Mouse (Mus musculus): ENCODE results near the gene Lim2. TPM values are rescaled to one million over a fixed set of nuclear protein-coding genes. Genes with fewer than 3 reads are reported as not detected.
"Not testable (repeated sequence)": the region's sequence is repeated elsewhere in the genome, so short reads cannot be mapped to it uniquely, and the experiment has no call there.

Gene Lim2
- polyA plus RNA-seq (2015; fragmentation: Nextera tagmentation; extraction: Ambion mirVana), result not detected in 2 replicates

GRCm38 (mm10) chr7:43427406-43427805 is at the start of gene Lim2:
Lim2 (plus strand) TSS chr7:43427670.
- Histone ChIP-seq H3K36me3 (no peaks in the 10 kb centered on the region), H3K27ac (replicated peaks) (no peak within 1 kb of the TSS), H3K27me3 (no peaks in the 10 kb centered on the region), H3K9ac (replicated peaks) (no peak within 1 kb of the TSS), H3K9me3 (no peaks in the 10 kb centered on the region), H3K4me2 (replicated peaks) (no peak within 1 kb of the TSS), H3K4me3 (no peak within 1 kb of the TSS), H3K4me1 (no peaks in the 10 kb centered on the region)
- WGBS, result 89% methylated on average over 8 of the region's 8 CpGs
- ATAC-seq (replicated peaks), result no peak

DNA sequence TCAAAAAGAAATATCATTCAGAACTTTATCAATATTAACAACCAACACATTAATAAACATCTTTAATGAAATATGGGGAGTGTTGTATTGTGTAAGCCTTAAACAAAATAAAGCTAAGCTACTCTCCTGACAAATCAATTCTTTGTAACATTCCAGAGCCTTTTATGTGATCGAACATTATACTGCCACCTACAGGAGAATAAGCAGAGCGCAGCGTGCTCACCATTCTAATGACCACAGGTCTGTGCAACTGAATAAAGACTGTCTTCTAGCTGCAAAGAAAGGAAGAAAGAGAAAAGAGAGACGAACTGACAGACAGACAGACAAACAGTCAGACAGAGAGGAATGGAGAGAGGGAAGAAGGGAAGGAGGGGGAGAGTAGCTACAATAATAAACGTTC is 49.2 kb upstream of the Lim2 start:
- no peak overlapping the region for H3K4me3 ChIP-seq
- no peaks in the 10 kb centered on the region for H3K36me3 ChIP-seq
- no peaks in the 10 kb centered on the region for H3K4me1 ChIP-seq
- ATAC-seq (replicated peaks), result 0 out of 2 replicates have a peak, but pooled peaks have one; percentile 26
- 14% methylated on average over 5 of the region's 5 CpGs for WGBS
- no peaks in the 10 kb centered on the region for H3K27me3 ChIP-seq
- no peak overlapping the region for H3K9ac ChIP-seq (replicated peaks)
- H3K27ac ChIP-seq (replicated peaks), result no peak overlapping the region
- H3K9me3 ChIP-seq, result no peaks in the 10 kb centered on the region
- no peak overlapping the region for H3K4me2 ChIP-seq (replicated peaks)

DNA sequence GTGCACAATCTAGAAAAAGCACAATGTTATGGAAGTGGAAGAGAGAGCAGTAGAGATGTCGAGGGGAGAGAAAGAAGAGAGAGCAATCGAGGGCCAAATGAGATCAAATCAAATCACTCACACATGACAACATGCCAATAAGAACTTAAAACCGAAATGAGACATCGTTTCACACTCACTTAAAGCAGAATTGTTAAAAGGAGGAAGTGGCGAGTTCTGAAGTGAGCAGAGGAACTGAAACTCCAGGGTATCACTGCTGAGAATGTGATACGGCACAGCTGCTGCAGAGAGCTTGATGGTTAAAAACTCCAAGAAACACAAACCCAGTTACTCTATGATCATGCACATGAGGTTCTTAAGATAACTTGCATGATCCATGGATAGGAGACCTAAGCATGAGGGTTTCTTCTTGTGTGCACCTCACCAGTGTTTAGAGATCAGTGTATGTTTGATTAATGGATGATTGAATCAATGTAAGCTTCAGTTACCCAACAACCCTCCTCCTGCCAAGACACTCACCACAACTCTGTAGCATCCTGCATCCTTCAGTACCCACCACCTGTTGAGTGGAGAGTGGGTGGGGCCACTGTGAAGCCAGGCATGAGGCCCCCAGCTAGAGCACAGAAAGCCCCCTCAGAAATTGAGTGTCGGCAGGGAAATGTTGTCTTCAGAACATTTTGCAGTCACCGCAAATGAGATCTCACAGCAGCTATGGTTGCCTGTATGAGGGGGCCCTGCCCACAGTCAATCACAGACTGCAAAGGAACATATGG is 34.9 kb upstream of the Lim2 start:
- Histone ChIP-seq H3K27me3 (no peaks in the 10 kb centered on the region), H3K9me3 (no peaks in the 10 kb centered on the region), H3K4me1 (no peaks in the 10 kb centered on the region), H3K4me3 (no peak overlapping the region), H3K27ac (replicated peaks) (no peak overlapping the region), H3K4me2 (replicated peaks) (no peak overlapping the region), H3K9ac (replicated peaks) (no peak overlapping the region), H3K36me3 (no peaks in the 10 kb centered on the region)
- no peak for ATAC-seq (replicated peaks)
- WGBS, result 86% methylated on average over 8 of the region's 8 CpGs

DNA sequence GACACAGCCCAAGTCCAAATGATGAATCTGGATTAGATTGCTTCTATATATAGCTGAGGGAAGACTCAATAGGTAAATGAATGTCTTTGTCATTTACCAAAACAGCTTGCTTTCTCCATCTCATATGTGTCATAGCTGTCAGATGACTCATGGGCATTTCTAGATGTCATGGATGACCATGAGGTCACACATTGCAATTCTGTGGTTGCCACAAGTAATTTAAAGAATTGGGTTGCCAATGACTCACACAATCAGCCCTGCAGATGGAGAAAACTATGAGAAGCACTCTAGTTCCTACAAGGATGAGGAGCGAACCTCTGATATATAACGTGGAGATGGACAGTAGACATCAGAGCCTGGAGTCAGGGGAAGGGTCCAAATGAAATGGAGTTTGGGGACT is 28.0 kb upstream of the Lim2 start:
- no peaks in the 10 kb centered on the region for H3K36me3 ChIP-seq
- H3K9ac ChIP-seq (replicated peaks), result no peak overlapping the region
- no peak for ATAC-seq (replicated peaks)
- no peaks in the 10 kb centered on the region for H3K4me1 ChIP-seq
- H3K27ac ChIP-seq (replicated peaks), result no peak overlapping the region
- no peak overlapping the region for H3K4me2 ChIP-seq (replicated peaks)
- no peak overlapping the region for H3K4me3 ChIP-seq
- WGBS, result 90% methylated on average over 2 of the region's 2 CpGs
- H3K27me3 ChIP-seq, result no peaks in the 10 kb centered on the region
- H3K9me3 ChIP-seq, result no peaks in the 10 kb centered on the region

DNA sequence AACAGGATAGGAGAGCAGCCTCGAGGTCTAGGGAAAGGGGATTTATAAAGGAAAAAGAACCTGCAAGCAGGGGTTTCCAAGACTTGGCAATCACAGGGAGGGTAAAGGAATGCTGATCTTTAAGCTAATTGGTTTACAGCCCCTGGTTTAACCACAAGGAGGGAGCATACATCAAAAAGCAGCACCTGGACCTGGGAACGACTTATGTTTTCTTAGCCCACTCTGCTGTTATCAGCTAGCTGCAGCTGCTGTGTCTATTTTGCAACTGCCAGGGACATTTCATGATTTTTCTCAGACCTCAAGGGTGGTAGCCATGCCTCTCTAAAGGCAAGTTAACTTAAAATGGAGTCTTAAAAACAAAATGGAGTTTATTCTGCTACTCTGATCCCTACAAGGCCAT is 24.8 kb upstream of the Lim2 start:
- Histone ChIP-seq H3K9ac (replicated peaks) (no peak overlapping the region), H3K27me3 (no peaks in the 10 kb centered on the region), H3K4me1 (no peaks in the 10 kb centered on the region), H3K36me3 (no peaks in the 10 kb centered on the region), H3K27ac (replicated peaks) (no peak overlapping the region), H3K9me3 (no peaks in the 10 kb centered on the region), H3K4me2 (replicated peaks) (no peak overlapping the region), H3K4me3 (no peak overlapping the region)
- ATAC-seq (replicated peaks), result no peak
- WGBS, result 53% methylated on average over 2 of the region's 2 CpGs

DNA sequence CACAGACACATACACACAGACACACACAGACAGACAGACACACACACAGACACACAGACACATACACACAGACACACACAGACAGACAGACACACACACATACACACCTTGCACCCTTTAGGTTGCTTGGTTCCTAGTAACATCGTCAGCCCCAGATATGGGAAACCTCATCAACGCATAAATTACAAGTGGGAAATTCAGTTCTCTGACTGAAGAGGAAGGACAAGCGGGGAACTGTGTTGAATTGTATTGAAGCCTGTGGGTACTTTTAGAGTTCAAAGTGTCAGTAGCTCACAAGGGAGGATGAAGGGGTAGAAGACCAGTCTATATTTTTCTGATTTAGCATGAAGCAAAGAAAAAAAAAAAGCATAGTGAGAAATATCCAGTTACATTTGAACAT is 19.9 kb upstream of the Lim2 start:
- 89% methylated on average over 3 of the region's 3 CpGs for WGBS
- no peaks in the 10 kb centered on the region for H3K9me3 ChIP-seq
- H3K4me1 ChIP-seq, result no peaks in the 10 kb centered on the region
- no peak for ATAC-seq (replicated peaks)
- H3K9ac ChIP-seq (replicated peaks), result no peak overlapping the region
- H3K27ac ChIP-seq (replicated peaks), result no peak overlapping the region
- H3K4me2 ChIP-seq (replicated peaks), result no peak overlapping the region
- no peak overlapping the region for H3K4me3 ChIP-seq
- H3K27me3 ChIP-seq, result no peaks in the 10 kb centered on the region
- no peaks in the 10 kb centered on the region for H3K36me3 ChIP-seq

DNA sequence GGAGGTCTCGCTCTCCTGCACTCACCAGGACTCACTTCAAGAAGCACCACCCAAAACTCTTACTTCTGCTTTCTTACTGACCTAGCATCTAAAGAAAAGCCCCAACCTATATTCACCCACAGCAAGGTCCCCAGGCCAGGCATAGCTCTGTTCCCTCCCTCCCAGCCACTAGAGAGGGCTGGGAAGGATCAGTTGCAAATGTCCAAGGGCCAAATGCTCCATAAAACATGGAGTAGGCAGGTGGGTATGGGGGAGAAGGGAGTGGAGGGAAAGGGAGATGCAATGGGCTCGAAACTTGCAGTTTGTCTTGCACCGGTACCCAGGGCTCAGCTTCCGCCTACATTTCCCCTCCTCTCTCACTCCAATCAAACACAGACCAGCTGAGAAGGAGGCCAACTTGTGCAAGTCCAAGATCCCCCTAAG is 19.3 kb upstream of the Lim2 start, which contains the start of gene Siglecg:
Siglecg (plus strand) TSS at position 74 of the 423 bp plus-strand sequence.
- Histone ChIP-seq H3K4me1 (no peaks in the 10 kb centered on the region), H3K4me3 (no peak within 1 kb of the TSS), H3K27me3 (no peaks in the 10 kb centered on the region), H3K9ac (replicated peaks) (no peak within 1 kb of the TSS), H3K27ac (replicated peaks) (no peak within 1 kb of the TSS), H3K36me3 (no peaks in the 10 kb centered on the region), H3K4me2 (replicated peaks) (no peak within 1 kb of the TSS), H3K9me3 (no peaks in the 10 kb centered on the region)
- 84% methylated on average over 4 of the region's 4 CpGs for WGBS
- no peak for ATAC-seq (replicated peaks)

DNA sequence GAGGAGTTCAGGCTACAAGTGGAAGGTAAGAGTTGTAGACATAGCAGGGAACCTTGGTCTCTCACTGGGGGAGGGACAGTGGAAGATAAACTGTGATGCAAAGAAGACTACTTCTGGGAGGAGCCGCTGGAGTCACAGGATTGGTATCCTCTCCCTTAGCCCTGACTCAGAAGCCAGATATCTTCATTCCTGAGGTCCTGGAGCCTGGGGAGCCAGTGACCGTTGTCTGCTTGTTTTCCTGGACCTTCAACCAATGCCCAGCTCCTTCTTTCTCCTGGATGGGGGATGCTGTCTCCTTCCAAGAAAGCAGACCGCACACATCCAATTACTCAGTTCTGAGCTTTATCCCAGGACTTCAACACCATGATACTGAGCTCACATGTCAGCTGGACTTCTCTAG is 18.4 kb upstream of the Lim2 start:
- Histone ChIP-seq H3K4me2 (replicated peaks) (no peak overlapping the region), H3K9me3 (no peaks in the 10 kb centered on the region), H3K9ac (replicated peaks) (no peak overlapping the region), H3K27me3 (no peaks in the 10 kb centered on the region), H3K36me3 (no peaks in the 10 kb centered on the region), H3K4me3 (no peak overlapping the region), H3K4me1 (no peaks in the 10 kb centered on the region), H3K27ac (replicated peaks) (no peak overlapping the region)
- no peak for ATAC-seq (replicated peaks)
- WGBS, result 85% methylated on average over 3 of the region's 3 CpGs

DNA sequence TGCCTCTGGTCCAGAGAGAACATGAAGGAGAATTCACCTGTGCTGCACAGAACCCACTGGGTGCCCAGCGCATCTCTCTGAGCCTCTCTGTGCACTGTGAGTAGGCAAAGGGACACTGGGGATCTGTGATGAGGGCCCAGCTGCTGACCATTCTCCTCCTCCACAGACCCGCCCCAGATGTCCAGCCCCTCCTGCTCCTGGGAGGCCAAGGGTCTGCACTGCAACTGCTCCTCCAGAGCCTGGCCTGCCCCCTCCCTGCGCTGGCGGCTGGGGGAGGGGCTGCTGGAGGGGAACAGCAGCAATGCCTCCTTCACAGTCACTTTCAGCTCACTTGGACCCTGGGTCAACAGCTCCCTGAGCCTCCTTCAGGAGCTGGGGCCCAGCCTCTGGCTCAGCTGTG is 15.7 kb upstream of the Lim2 start:
- not testable (repeated sequence) for H3K27me3 ChIP-seq; H3K36me3 ChIP-seq; H3K9ac ChIP-seq (replicated peaks); H3K4me3 ChIP-seq; ATAC-seq (replicated peaks); H3K4me1 ChIP-seq; H3K9me3 ChIP-seq; H3K4me2 ChIP-seq (replicated peaks); H3K27ac ChIP-seq (replicated peaks)
- 51% methylated on average over 4 of the region's 4 CpGs for WGBS

DNA sequence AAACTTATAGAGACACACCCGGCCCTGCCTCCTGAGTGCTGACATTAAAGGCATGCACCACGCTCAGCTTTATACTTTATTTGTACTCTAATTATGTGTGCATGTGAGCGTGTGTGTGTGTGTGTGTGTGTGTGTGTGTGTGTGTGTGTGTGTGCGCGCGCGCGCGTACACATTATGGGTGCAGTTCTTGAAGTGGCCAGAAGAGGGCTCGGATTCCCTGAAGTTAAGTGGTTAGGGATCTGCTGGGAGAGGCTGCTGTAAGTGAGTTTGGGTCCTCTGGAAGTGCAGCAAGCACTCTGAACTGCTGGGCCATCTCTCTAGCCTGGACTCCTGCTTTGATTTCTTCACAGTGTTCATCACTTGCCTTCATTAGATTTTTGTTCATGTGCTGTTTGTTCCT is 10.2 kb upstream of the Lim2 start:
- no peak for ATAC-seq (replicated peaks)
- no peak overlapping the region for H3K9ac ChIP-seq (replicated peaks)
- WGBS, result 87% methylated on average over 10 of the region's 10 CpGs
- H3K9me3 ChIP-seq, result no peaks in the 10 kb centered on the region
- no peaks in the 10 kb centered on the region for H3K27me3 ChIP-seq
- H3K36me3 ChIP-seq, result no peaks in the 10 kb centered on the region
- no peaks in the 10 kb centered on the region for H3K4me1 ChIP-seq
- no peak overlapping the region for H3K27ac ChIP-seq (replicated peaks)
- H3K4me3 ChIP-seq, result no peak overlapping the region
- no peak overlapping the region for H3K4me2 ChIP-seq (replicated peaks)

DNA sequence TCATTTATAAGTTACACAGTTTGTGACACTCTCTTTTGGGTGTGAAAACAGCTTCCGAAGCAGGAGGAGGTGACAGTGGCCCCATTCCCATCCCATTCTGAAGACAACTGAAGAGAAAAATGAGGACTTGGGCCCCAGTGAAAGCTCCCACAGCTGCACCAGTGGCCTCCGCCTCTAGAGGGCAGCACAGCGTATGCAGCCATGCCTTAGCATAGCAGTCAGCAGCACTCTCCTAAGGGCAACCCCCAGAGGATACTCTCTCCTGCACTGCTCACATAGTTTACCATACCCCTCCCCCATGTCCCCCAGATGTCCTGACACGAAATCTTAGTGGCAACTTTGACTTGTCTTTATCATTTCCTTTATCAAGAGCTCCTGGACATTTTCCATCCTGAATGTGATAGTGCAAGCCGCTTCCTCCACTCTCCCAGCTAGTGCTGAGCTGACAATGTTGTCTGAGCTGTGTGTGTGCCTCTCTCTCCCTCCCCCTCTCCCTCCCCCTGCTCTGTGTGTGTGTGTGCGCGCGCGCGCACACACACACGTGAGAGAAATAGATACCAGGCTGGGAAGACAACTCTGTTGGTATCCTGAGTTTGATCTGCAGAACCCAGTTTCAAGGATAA is 4.4 kb upstream of the Lim2 start:
- 9% methylated on average over 11 of the region's 11 CpGs for WGBS
- H3K4me3 ChIP-seq, result no peak overlapping the region
- ATAC-seq (replicated peaks), result peak; percentile 89

DNA sequence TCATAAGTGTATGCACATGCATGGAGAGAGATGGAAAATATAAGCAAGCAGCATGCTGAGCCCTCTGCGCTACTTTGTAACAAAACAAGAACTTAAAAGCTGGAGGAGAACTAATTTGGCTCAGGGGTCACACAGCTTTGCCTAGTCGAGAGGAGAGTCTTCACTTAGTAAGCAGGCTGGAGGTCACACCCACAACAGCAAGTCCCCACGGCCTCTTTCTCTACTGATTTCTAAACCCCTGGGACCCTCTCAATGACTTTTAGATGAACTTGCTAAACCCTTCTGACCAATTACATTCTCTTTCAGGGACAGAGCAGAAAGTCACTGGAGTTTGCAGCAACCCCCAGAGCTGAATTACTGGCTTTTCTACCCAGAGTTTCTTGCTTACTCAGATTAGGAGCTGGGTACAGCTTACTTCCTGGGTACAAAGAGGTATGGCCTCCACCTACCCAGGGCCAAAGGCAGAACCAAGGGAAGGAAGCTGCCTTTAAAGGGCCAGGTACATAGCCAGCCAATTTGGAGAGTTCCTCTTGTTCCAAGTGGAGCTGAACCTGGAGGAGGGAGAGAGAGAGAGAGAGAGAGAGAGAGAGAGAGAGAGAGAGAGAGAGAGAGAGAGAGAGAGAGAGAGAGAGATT is 3.4 kb upstream of the Lim2 start:
- no peak overlapping the region for H3K4me3 ChIP-seq
- no peak overlapping the region for H3K9ac ChIP-seq (replicated peaks)
- no peak for ATAC-seq (replicated peaks)
- no peaks in the 10 kb centered on the region for H3K36me3 ChIP-seq
- H3K4me1 ChIP-seq, result no peaks in the 10 kb centered on the region
- H3K27ac ChIP-seq (replicated peaks), result no peak overlapping the region
- H3K4me2 ChIP-seq (replicated peaks), result no peak overlapping the region
- H3K27me3 ChIP-seq, result no peaks in the 10 kb centered on the region
- no peaks in the 10 kb centered on the region for H3K9me3 ChIP-seq
- 63% methylated on average over 3 of the region's 3 CpGs for WGBS

More for the DNA sequence above, 4.4 kb upstream of the Lim2 start:
- Histone ChIP-seq H3K4me1 (no peaks in the 10 kb centered on the region), H3K9ac (replicated peaks) (no peak overlapping the region), H3K36me3 (no peaks in the 10 kb centered on the region), H3K4me2 (replicated peaks) (no peak overlapping the region; the same call in 1 of the 2 replicates), H3K27me3 (no peaks in the 10 kb centered on the region), H3K9me3 (no peaks in the 10 kb centered on the region), H3K27ac (replicated peaks) (no peak overlapping the region)
